Mouse (Mus musculus): ENCODE data around the gene Oat.

DNA sequence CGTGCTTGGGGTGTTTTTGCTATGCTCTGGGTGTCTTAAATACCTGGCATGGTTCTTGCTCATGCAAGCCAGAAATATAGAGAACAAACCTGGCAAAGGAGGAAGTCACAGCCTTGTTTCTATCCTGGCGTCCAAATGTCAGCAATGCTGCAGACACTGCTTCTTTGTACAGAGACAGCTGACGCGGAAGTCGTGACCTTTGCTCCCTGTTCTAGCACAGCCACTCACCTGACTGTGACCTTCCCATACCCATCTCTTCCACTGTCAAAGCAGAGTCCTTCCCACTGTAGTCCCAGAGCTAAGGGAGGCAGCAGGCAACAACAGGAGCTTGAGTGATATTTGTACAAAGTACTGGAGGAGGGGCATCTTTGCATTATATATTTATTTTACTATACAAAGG is 13.4 kb upstream of the Oat start:
- no peak for TF ChIP-seq CTCF (IDR thresholded peaks at IDR 0.05; ENCODE audit: extremely low read depth, insufficient read depth, low read length)
- TF ChIP-seq POLR2A (IDR thresholded peaks at IDR 0.05; ENCODE audit: extremely low read depth, insufficient read depth, low read length) = no peak

Data from cortical plate, adult 2 months (tissue).